Mouse (Mus musculus) embryonic facial prominence, embryonic 10.5 days (tissue): ENCODE results near the gene Wbp2. TPM values are rescaled to one million over a fixed set of nuclear protein-coding genes. Genes with fewer than 3 reads are reported as not detected.

ENCODE experiments used
- DNase-seq: peaks from one replicate; pipeline ENCODE4 v3.0.0-alpha.2; 2017; ENCODE audit warnings: low spot score
- H3K27ac ChIP-seq: fragments of 300-500 bp; sonication (generic); replicated peaks from 2 replicates; pipeline ENCODE4 v1.5.1; 2016; ENCODE audit warnings: mild to moderate bottlenecking
- H3K27me3 ChIP-seq: fragments of 300-500 bp; sonication (generic); replicated peaks from 2 replicates; pipeline ENCODE4 v1.6.1; 2016; ENCODE audit warnings: low read depth, mild to moderate bottlenecking; ENCODE audit not compliant: poor library complexity, severe bottlenecking
- H3K36me3 ChIP-seq: fragments of 300-500 bp; sonication (generic); replicated peaks from 2 replicates; pipeline ENCODE4 v1.6.1; 2016; ENCODE audit warnings: mild to moderate bottlenecking, moderate library complexity
- H3K4me1 ChIP-seq: fragments of 300-500 bp; sonication (generic); 2 replicates; pipeline ENCODE4 v1.6.1; 2016
- H3K4me3 ChIP-seq: fragments of 300-500 bp; sonication (generic); 2 replicates; pipeline ENCODE4 v1.5.1; 2016; ENCODE audit warnings: mild to moderate bottlenecking, moderate library complexity
- H3K9me3 ChIP-seq: fragments of 300-500 bp; sonication (generic); 2 replicates; pipeline ENCODE4 v1.6.1; 2016; ENCODE audit warnings: mild to moderate bottlenecking
- WGBS: fragments of 180-500 bp; shearing (Covaris S2); methylation state at CpG from one replicate; pipeline ENCODE4 v1.1.7; 2016; 5-methylcytosine and 5-hydroxymethylcytosine counted together
- polyA plus RNA-seq: library from polyadenylated mRNA; unstranded; fragments of >200 nt; fragmentation: Nextera tagmentation; extraction: Ambion mirVana; gene quantifications from 2 replicates; pipeline ENCODE4 v1.2.1, GENCODE M21; 2016

The Wbp2 gene
- polyA plus RNA-seq = 74.2 and 76.8 TPM in 2 replicates

- Histone ChIP-seq H3K27ac (peak within 1 kb of the TSS; percentile 88), H3K4me3 (peak within 1 kb of the TSS; percentile 68), H3K9me3 (no peaks in the 10 kb centered on the region), H3K36me3 (peaks cover 36% of the 10 kb centered on the region), H3K4me1 (peaks cover 28% of the 10 kb centered on the region), H3K27me3 (no peaks in the 10 kb centered on the region)
- peak; percentile 98 for DNase-seq
- 7% methylated on average over 41 of the region's 43 CpGs for WGBS
These were observed at the start of gene Wbp2 for GRCm38 (mm10) chr11:116086258-116087193. Wbp2 (minus strand) TSS chr11:116086995.

DNA sequence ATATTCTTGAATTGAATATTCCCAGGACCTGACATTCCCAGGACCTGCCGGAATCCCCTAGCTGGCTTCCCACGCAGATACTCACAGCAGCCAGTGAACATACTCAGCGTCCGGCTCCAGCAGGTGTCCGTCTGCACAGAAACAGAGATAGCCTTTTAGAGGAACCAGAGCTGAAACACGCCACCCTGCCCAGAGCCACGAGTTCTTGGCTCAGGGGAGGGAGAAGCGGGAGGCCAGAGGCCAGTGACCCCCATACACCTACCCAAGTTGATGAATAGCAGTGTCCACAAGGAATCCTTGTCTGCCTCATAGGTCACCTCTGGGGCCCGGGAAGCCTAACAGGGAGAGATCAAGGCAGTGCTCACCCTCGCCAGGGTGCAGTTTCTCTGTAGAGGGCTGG, 47.4 kb upstream of the Wbp2 start:
- H3K27ac ChIP-seq = no peak overlapping the region
- peaks cover 6% of the 10 kb centered on the region for H3K27me3 ChIP-seq
- DNase-seq = no peak
- peaks cover 53% of the 10 kb centered on the region for H3K4me1 ChIP-seq
- peaks cover 60% of the 10 kb centered on the region for H3K36me3 ChIP-seq
- H3K4me3 ChIP-seq = no peak overlapping the region
- 84% methylated on average over 10 of the region's 10 CpGs for WGBS
- H3K9me3 ChIP-seq = no peaks in the 10 kb centered on the region

DNA sequence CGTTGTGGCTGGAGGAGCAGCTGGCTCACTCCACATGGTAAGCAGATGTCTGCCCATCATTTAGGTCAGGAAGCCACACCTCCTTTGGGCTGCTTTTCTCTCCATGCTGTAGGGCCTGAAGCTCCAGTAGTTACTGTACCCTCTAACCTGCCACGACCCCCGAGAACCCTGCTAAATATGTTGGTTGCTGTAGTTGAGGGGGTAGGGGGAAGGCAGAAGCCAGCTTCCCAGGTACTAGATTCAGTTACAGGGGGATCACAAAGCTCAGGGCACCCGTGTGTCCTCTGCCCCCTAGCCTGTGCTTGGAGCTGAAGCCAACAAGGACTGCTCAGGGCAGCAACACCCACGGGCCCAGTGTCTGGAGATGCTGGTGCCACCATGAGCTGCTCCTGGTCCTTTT, 46.7 kb upstream of the Wbp2 start:
- Histone ChIP-seq H3K36me3 (peaks cover 60% of the 10 kb centered on the region), H3K4me1 (peaks cover 54% of the 10 kb centered on the region)

DNA sequence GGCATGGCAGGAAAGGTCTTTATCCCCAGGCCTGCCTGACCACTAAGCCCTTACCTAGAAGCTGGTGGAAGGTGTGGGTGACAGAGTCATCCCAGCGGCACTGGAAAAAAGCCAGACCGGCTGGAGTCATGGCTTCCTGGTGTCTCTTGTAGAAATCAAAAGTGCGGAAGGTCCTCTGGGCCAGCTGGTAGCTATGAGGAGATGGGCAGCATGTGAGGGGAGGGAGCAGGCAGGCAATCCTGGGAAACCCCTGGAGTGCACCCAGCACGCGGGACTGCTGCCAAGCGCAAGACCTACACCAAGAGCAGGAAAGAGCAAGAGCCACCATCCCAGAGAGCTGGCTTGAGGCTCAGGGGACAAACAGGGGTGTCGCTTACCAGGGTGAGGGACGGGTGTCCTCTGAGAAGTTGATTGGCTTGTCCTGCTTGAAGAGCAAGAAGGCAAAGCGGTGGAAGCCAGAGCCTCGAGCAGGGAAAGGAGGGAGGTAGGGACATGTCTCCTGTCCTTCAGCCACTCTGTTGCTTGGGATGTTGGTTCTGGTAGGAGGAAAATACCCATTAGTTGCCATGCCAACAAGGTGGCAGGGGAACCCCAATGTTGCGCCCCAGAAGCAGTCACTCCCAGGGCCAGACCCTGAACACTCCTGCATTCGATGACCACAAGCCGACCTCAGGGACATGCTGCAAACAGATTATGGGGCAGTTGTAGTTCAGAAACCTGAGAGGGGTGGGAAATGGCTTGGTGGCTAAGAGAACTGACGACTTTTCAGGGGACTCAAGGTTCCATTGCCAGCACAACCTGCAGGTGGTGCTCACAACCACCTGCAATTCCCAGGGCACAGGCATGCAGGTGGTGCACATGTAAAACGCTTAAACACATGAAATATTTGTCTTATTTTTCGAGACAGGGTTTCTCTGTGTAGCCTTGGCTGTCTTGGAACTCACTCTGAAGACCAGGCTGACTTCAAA, 45.9 kb upstream of the Wbp2 start:
- H3K4me1 ChIP-seq = peaks cover 60% of the 10 kb centered on the region
- 84% methylated on average over 16 of the region's 16 CpGs for WGBS
- H3K36me3 ChIP-seq = peaks cover 60% of the 10 kb centered on the region

More for the DNA sequence above, 46.7 kb upstream of the Wbp2 start:
- no peak overlapping the region for H3K4me3 ChIP-seq
- H3K27me3 ChIP-seq = peaks cover 13% of the 10 kb centered on the region
- no peak for DNase-seq
- 63% methylated on average over 5 of the region's 5 CpGs for WGBS
- H3K27ac ChIP-seq = peak overlapping the region; percentile 3; the same call in 1 of the 2 replicates
- no peaks in the 10 kb centered on the region for H3K9me3 ChIP-seq

GRCm38 (mm10) chr11:116131349-116132170, 44.8 kb upstream of the Wbp2 start:
- Histone ChIP-seq H3K27me3 (peaks cover 18% of the 10 kb centered on the region), H3K9me3 (no peaks in the 10 kb centered on the region), H3K27ac (0 out of 2 replicates have a peak overlapping the region, but pooled peaks have one; percentile 26), H3K4me3 (peak overlapping the region; percentile 69), H3K4me1 (peaks cover 64% of the 10 kb centered on the region), H3K36me3 (peaks cover 53% of the 10 kb centered on the region)
- 82% methylated on average over 15 of the region's 15 CpGs for WGBS
- no peak for DNase-seq

More for the DNA sequence above, 45.9 kb upstream of the Wbp2 start:
- Histone ChIP-seq H3K4me3 (no peak overlapping the region), H3K27ac (0 out of 2 replicates have a peak overlapping the region, but pooled peaks have one; percentile 10), H3K27me3 (peaks cover 18% of the 10 kb centered on the region), H3K9me3 (no peaks in the 10 kb centered on the region)
- DNase-seq = no peak

- no peaks in the 10 kb centered on the region for H3K9me3 ChIP-seq
- H3K4me1 ChIP-seq = peaks cover 64% of the 10 kb centered on the region
- DNase-seq = peak; percentile 90
- peaks cover 51% of the 10 kb centered on the region for H3K36me3 ChIP-seq
- H3K4me3 ChIP-seq = peak within 1 kb of the TSS; percentile 69
- H3K27ac ChIP-seq = peak within 1 kb of the TSS; percentile 90
- H3K27me3 ChIP-seq = peaks cover 18% of the 10 kb centered on the region
- 2% methylated on average over 69 of the region's 69 CpGs for WGBS
These were observed 43.9 kb upstream of the Wbp2 start, which contains the start of gene Trim65 for GRCm38 (mm10) chr11:116130488-116131205. Trim65 (minus strand) TSS chr11:116131128.

DNA sequence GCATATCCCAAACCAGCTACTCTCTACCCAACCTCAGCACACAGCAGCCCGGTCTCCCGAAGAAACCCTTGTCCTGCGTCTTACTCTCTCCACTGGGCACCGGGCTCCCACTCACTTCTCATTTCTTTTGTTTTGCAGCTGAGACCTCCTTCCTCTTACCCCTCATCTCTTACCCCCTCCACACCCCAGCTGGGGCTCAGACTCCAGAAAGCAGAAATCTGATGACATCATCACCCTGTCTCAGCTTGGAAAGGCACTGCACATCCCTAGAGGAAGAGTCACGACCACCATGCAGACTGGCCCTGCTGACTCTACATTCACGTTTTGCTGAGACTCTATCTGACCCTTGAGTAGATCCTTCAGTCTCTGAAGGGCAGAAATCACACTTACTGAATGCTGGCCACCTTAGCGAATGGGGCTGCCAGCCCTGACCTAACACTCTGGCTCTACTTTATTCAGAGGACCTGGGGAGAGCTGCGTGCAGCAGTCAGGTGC, 43.2 kb upstream of the Wbp2 start:
- Histone ChIP-seq H3K4me1 (peaks cover 64% of the 10 kb centered on the region), H3K27ac (peak overlapping the region; percentile 90), H3K27me3 (peaks cover 18% of the 10 kb centered on the region), H3K36me3 (peaks cover 50% of the 10 kb centered on the region), H3K9me3 (0 out of 2 replicates have a peak, but pooled peaks cover 3% of the 10 kb centered on the region), H3K4me3 (peak overlapping the region; percentile 69)
- WGBS = 47% methylated on average over 8 of the region's 8 CpGs
- DNase-seq = no peak

GRCm38 (mm10) chr11:116129091-116129790, 42.4 kb upstream of the Wbp2 start:
- DNase-seq = no peak
- WGBS = 74% methylated on average over 9 of the region's 9 CpGs
- Histone ChIP-seq H3K9me3 (0 out of 2 replicates have a peak, but pooled peaks cover 3% of the 10 kb centered on the region), H3K4me1 (peaks cover 64% of the 10 kb centered on the region), H3K36me3 (peaks cover 42% of the 10 kb centered on the region), H3K27ac (peak overlapping the region; percentile 90; the same call in 1 of the 2 replicates), H3K4me3 (no peak overlapping the region), H3K27me3 (peaks cover 18% of the 10 kb centered on the region)

DNA sequence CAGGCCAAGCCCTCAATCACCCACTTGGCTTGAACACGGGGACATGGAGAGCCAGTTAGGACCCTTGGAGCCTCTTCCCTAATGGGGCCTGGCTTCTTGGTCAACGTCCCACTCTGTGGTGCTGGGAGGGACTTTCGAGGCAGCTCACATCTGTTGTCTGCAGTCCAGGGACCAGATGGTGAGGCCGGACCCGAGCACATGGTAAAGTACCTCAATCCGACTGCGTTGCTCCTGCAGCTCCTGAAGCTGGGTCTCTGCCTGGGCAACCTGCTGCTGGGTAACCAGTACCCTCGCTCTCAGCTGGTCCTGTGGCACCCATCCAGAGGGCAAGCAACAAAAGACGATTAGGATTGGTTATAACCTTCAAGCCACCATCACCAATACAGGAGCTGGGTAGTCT, 41.2 kb upstream of the Wbp2 start:
- H3K4me1 ChIP-seq = peaks cover 54% of the 10 kb centered on the region
- H3K4me3 ChIP-seq = peak overlapping the region; percentile 45

GRCm38 (mm10) chr11:116127156-116127980, 40.6 kb upstream of the Wbp2 start, which contains the start of gene Trim47:
Trim47 (minus strand) TSS chr11:116127210.
- 22% methylated on average over 23 of the region's 23 CpGs for WGBS
- Histone ChIP-seq H3K27ac (peak within 1 kb of the TSS; percentile 81), H3K4me1 (peaks cover 49% of the 10 kb centered on the region), H3K9me3 (0 out of 2 replicates have a peak, but pooled peaks cover 3% of the 10 kb centered on the region), H3K4me3 (peak within 1 kb of the TSS; percentile 45), H3K36me3 (peaks cover 23% of the 10 kb centered on the region), H3K27me3 (peaks cover 18% of the 10 kb centered on the region)
- DNase-seq = peak; percentile 88

More for the DNA sequence above, 41.2 kb upstream of the Wbp2 start:
- peaks cover 29% of the 10 kb centered on the region for H3K36me3 ChIP-seq
- H3K27me3 ChIP-seq = peaks cover 18% of the 10 kb centered on the region
- WGBS = 84% methylated on average over 9 of the region's 9 CpGs
- H3K9me3 ChIP-seq = 0 out of 2 replicates have a peak, but pooled peaks cover 3% of the 10 kb centered on the region
- DNase-seq = no peak
- H3K27ac ChIP-seq = peak overlapping the region; percentile 81
